Mouse (Mus musculus): ENCODE data around the gene Hoxb3. TPM values are rescaled to one million over a fixed set of nuclear protein-coding genes. Genes with fewer than 3 reads are reported as not detected.

Gene Hoxb3
- polyA plus RNA-seq, 1 experiment from 2014 or later: not detected

- no peak overlapping the region for H3K4me3 ChIP-seq
- no peaks in the 10 kb centered on the region for H3K36me3 ChIP-seq
- peaks cover 9% of the 10 kb centered on the region; the same call in 1 of the 2 replicates for H3K4me1 ChIP-seq
- DNase-seq (ENCODE audit: low spot score): no peak
- 3% methylated on average over 3 of the region's 3 CpGs for WGBS
- H3K9me3 ChIP-seq (replicated peaks): no peaks in the 10 kb centered on the region
- peaks cover 100% of the 10 kb centered on the region for H3K27me3 ChIP-seq (ENCODE audit: low read depth, poor library complexity, severe bottlenecking)
- no peak overlapping the region for H3K27ac ChIP-seq (replicated peaks)
Measured at GRCm38 (mm10) chr11:96372519-96372918, 49.4 kb downstream of the Hoxb3 start.

DNA sequence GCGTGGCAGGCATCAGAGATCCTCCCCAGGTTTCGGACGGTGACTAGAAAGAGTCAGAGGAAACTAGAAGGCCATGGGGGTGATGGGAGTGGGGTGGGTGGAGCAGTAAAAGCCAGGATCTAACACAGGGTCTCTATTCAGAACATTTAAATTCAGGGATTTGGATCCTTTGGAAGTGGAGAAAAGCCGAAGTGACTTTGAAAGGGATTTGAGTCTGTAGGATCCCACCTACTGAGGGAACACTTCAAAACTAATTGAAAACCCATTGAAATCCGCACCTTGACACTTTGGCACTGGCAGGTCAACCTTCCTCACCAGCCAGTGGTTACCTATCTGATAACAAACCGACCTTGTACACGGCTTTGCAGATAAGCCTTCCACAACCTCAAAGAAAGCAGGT lies 51.7 kb downstream of the Hoxb3 start:
- H3K36me3 ChIP-seq: no peaks in the 10 kb centered on the region
- no peak for DNase-seq (ENCODE audit: low spot score)
- no peak overlapping the region for H3K27ac ChIP-seq (replicated peaks)
- no peak overlapping the region for H3K4me3 ChIP-seq
- 2% methylated on average over 7 of the region's 7 CpGs for WGBS
- peaks cover 100% of the 10 kb centered on the region for H3K27me3 ChIP-seq (ENCODE audit: low read depth, poor library complexity, severe bottlenecking)
- H3K9me3 ChIP-seq (replicated peaks): no peaks in the 10 kb centered on the region
- peaks cover 9% of the 10 kb centered on the region; the same call in 1 of the 2 replicates for H3K4me1 ChIP-seq

- DNase-seq (ENCODE audit: low spot score): no peak
- WGBS: 87% methylated on average over 5 of the region's 5 CpGs
- no peaks in the 10 kb centered on the region for H3K36me3 ChIP-seq
- H3K9me3 ChIP-seq (replicated peaks): no peaks in the 10 kb centered on the region
- peaks cover 65% of the 10 kb centered on the region for H3K27me3 ChIP-seq (ENCODE audit: low read depth, poor library complexity, severe bottlenecking)
- no peak overlapping the region for H3K4me3 ChIP-seq
- H3K4me1 ChIP-seq: no peaks in the 10 kb centered on the region
- H3K27ac ChIP-seq (replicated peaks): no peak overlapping the region
Measured at GRCm38 (mm10) chr11:96383381-96383780, 60.3 kb downstream of the Hoxb3 start.

DNA sequence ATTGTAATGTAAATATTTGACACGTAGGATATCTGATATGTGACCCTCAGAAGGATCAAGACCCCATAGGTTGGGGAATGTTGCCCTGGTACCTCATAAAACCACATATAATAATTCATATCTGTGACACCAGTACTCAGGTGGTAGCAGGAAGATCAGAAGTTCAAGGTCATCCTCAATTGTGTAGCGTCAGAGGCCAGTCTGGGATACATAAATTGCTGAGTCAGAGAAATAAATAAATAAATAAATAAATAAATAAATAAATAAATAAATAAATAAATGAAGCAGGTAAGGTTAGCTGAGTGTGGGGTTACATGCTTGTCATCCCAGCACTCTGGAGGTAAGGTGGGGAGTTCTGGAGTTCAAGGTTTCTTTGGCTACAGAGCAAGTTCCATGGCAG lies 64.5 kb downstream of the Hoxb3 start:
- Histone ChIP-seq H3K4me1 (peaks cover 10% of the 10 kb centered on the region), H3K36me3 (no peaks in the 10 kb centered on the region), H3K27ac (replicated peaks) (no peak overlapping the region), H3K4me3 (no peak overlapping the region), H3K27me3 (ENCODE audit: low read depth, poor library complexity, severe bottlenecking) (peaks cover 36% of the 10 kb centered on the region), H3K9me3 (replicated peaks) (no peaks in the 10 kb centered on the region)
- WGBS: 91% methylated on average over 2 of the region's 2 CpGs
- DNase-seq (ENCODE audit: low spot score): no peak

DNA sequence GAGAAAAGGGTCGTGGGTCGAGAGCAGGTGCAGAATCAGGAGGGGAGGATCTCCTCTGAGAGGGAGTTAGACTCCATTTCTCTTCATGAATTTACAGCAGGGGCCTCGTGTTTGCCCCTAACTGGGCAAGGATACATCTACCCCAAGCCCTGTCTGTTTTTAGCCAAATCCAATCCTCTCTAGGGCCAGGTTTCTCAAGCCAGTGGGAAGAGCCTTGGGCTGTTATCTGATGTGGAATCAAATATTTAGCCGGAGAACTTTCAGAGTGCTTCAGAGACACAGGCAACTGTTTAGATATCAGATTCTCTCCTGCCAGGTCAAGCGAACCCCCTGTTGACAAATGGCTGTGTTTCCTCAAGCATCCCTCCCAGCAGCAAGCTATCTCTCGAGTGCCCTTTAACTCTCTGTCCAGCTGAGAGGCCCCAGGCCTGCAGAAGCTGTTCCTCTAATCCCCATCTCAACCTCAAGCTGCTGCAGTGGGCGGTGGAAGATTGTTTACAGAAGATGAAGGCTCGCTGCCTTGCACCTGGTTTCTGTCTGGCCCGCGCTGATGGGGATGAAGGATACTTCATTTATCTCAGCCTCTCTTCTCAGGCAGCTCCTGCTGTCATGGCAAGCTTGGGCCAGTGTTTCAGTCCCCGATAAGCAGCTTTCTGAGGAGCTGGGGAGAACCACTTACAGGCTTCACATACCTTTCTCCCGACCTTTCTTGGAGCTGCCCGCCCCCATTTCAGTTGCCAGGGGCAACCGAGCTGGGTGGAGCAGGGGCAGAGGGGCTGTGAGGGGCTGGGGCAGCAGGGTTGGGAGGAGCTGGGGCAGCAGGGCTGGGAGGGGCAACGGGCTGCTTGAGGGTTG lies 73.9 kb downstream of the Hoxb3 start:
- H3K4me1 ChIP-seq: peaks cover 17% of the 10 kb centered on the region
- H3K9me3 ChIP-seq (replicated peaks): no peaks in the 10 kb centered on the region
- no peaks in the 10 kb centered on the region for H3K36me3 ChIP-seq
- H3K27ac ChIP-seq (replicated peaks): peak overlapping the region; percentile 42; the same call in 1 of the 2 replicates
- WGBS: 8% methylated on average over 15 of the region's 15 CpGs
- H3K27me3 ChIP-seq (ENCODE audit: low read depth, poor library complexity, severe bottlenecking): peaks cover 76% of the 10 kb centered on the region
- DNase-seq (ENCODE audit: low spot score): no peak
- peak overlapping the region; percentile 18 for H3K4me3 ChIP-seq

MicroRNA genes within 50 kb of the gene (microRNA counts, 519-probe panel; counts per million panel counts)
- microRNA mmu-miR-10a: not detected

Small RNA genes lying within 50 kb of the gene (microRNA-seq; reads per million reads assigned to microRNA genes)
- gene Mir10a: 194 reads per million, percentile 59 among the genes with 10 or more reads in this experiment

Other genes with a start within 250 kb of the Hoxb3 start
- 534 and 550 TPM in 2 replicates for gene Atp5g1, start 247.7 kb upstream of the Hoxb3 start, polyA plus RNA-seq (2016; fragmentation: Nextera tagmentation; extraction: Ambion mirVana)
- gene Calcoco2, start 211.4 kb upstream of the Hoxb3 start, polyA plus RNA-seq (2016; fragmentation: Nextera tagmentation; extraction: Ambion mirVana): not detected in 2 replicates
- gene Ttll6, start 189.5 kb upstream of the Hoxb3 start, polyA plus RNA-seq (2016; fragmentation: Nextera tagmentation; extraction: Ambion mirVana): not detected in 2 replicates
- not detected in 2 replicates for gene Hoxb13, start 129.0 kb upstream of the Hoxb3 start, polyA plus RNA-seq (2016; fragmentation: Nextera tagmentation; extraction: Ambion mirVana)
- not detected in 2 replicates for gene Hoxb9, start 51.9 kb upstream of the Hoxb3 start, polyA plus RNA-seq (2016; fragmentation: Nextera tagmentation; extraction: Ambion mirVana)
- not detected in 2 replicates for gene Hoxb8, start 41.4 kb upstream of the Hoxb3 start, polyA plus RNA-seq (2016; fragmentation: Nextera tagmentation; extraction: Ambion mirVana)
- not detected in 2 replicates for gene Hoxb7, start 36.7 kb upstream of the Hoxb3 start, polyA plus RNA-seq (2016; fragmentation: Nextera tagmentation; extraction: Ambion mirVana)
- gene Hoxb6, start 30.9 kb upstream of the Hoxb3 start, polyA plus RNA-seq (2016; fragmentation: Nextera tagmentation; extraction: Ambion mirVana): not detected in 2 replicates
- gene Hoxb5, start 20.0 kb upstream of the Hoxb3 start, polyA plus RNA-seq (2016; fragmentation: Nextera tagmentation; extraction: Ambion mirVana): not detected in 2 replicates
- not detected in 2 replicates for gene Hoxb4, start 5.1 kb upstream of the Hoxb3 start, polyA plus RNA-seq (2016; fragmentation: Nextera tagmentation; extraction: Ambion mirVana)
- gene Hoxb2, start 27.2 kb downstream of the Hoxb3 start, polyA plus RNA-seq (2016; fragmentation: Nextera tagmentation; extraction: Ambion mirVana): 0.10 TPM in 1 of 2 replicates, not detected in the other
- 0.15 TPM in 1 of 2 replicates, not detected in the other for gene Hoxb1, start 42.4 kb downstream of the Hoxb3 start, polyA plus RNA-seq (2016; fragmentation: Nextera tagmentation; extraction: Ambion mirVana)
- gene Skap1, start 141.3 kb downstream of the Hoxb3 start, polyA plus RNA-seq (2016; fragmentation: Nextera tagmentation; extraction: Ambion mirVana): 1.4 and 1.8 TPM in 2 replicates